Mouse (Mus musculus): ENCODE measurements around the gene Nosip. TPM values are rescaled to one million over a fixed set of nuclear protein-coding genes. Genes with fewer than 3 reads are reported as not detected.
A peak's percentile ranks its signal among the peaks of the same experiment; 100 is the strongest.
"Not testable (repeated sequence)": the region's sequence is repeated elsewhere in the genome, so short reads cannot be mapped to it uniquely, and the experiment has no call there.

Nosip gene
- total and polyA plus RNA-seq, 2 experiments from 2014 or later, result 74.3 to 76.4 TPM

DNA sequence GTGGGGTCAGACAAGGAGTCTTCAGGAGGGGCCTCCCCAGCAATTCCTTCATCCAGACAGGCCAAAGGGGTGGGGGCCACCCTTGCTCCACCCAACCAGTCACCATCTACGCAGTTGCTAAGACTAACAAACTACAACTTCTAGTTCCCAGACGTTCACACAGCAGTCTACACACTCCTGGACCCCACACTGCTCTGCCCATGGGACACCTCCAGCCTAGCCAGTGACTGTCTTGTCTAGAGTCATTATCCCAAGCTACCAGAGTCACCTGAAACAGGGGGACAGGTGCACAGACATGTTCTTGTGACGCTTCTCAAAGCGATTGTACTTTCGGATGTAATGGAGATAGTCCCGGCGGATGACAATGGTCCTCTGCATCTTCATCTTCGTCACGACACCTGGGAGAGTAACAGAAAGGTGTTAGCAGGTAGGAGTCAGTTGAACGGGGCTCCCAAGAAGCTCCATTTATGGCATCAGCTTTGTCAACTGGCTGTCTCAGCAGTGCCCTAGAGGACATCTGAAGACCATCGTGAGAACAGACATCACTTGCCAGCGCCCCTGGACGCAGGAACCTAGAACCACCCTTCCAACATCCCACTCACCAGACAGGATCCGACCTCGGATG lies 60.4 kb downstream of the Nosip start:
- Histone ChIP-seq H3K36me3 (ENCODE audit: insufficient read depth) (peaks cover 73% of the 10 kb centered on the region), H3K4me2 (ENCODE audit: low read depth) (peak overlapping the region; percentile 91), H3K27ac (ENCODE audit: low read depth, low read length) (no peak overlapping the region), H3K4me3 (ENCODE audit: low read depth, low read length) (peak overlapping the region; percentile 86), H3K27me3 (ENCODE audit: insufficient read depth, low read length) (no peaks in the 10 kb centered on the region), H3K9me3 (ENCODE audit: low read length) (no peaks in the 10 kb centered on the region), H3K4me1 (ENCODE audit: insufficient read depth) (peaks cover 11% of the 10 kb centered on the region), H3K9ac (peak overlapping the region; percentile 99)
- ATAC-seq, result no peak
- no peak for DNase-seq
- 86% methylated on average over 15 of the region's 15 CpGs for WGBS
- TF ChIP-seq CTCF (IDR thresholded peaks at IDR 0.05; ENCODE audit: low read depth), result no peak

GRCm38 (mm10) chr7:45123186-45123570 lies 60.9 kb downstream of the Nosip start:
- ATAC-seq (no peak), DNase-seq (no peak)
- Histone ChIP-seq H3K27me3 (ENCODE audit: insufficient read depth, low read length) (no peaks in the 10 kb centered on the region), H3K36me3 (ENCODE audit: insufficient read depth) (peaks cover 68% of the 10 kb centered on the region), H3K9ac (peak overlapping the region; percentile 99), H3K4me1 (ENCODE audit: insufficient read depth) (peaks cover 11% of the 10 kb centered on the region), H3K27ac (ENCODE audit: low read depth, low read length) (peak overlapping the region; percentile 92), H3K4me3 (ENCODE audit: low read depth, low read length) (peak overlapping the region; percentile 86), H3K9me3 (ENCODE audit: low read length) (no peaks in the 10 kb centered on the region), H3K4me2 (ENCODE audit: low read depth) (peak overlapping the region; percentile 91)
- no peak for TF ChIP-seq CTCF (IDR thresholded peaks at IDR 0.05; ENCODE audit: low read depth)
- 22% methylated on average over 12 of the region's 12 CpGs for WGBS

GRCm38 (mm10) chr7:45124224-45125143 lies 62.3 kb downstream of the Nosip start, which contains the start of gene Rps11:
Rps11 (minus strand) TSS chr7:45124439.
- H3K9me3 ChIP-seq (ENCODE audit: low read length), result no peaks in the 10 kb centered on the region
- peak; percentile 100 for DNase-seq
- H3K9ac ChIP-seq, result peak within 1 kb of the TSS; percentile 99
- peaks cover 11% of the 10 kb centered on the region for H3K4me1 ChIP-seq (ENCODE audit: insufficient read depth)
- WGBS, result 2% methylated on average over 59 of the region's 59 CpGs
- H3K27ac ChIP-seq (ENCODE audit: low read depth, low read length), result peak within 1 kb of the TSS; percentile 92
- ATAC-seq, result peak; percentile 85
- H3K27me3 ChIP-seq (ENCODE audit: insufficient read depth, low read length), result no peaks in the 10 kb centered on the region
- H3K4me2 ChIP-seq (ENCODE audit: low read depth), result peak within 1 kb of the TSS; percentile 91
- H3K4me3 ChIP-seq (ENCODE audit: low read depth, low read length), result peak within 1 kb of the TSS; percentile 86
- peaks cover 60% of the 10 kb centered on the region for H3K36me3 ChIP-seq (ENCODE audit: insufficient read depth)
- no peak; the same call in none of the 2 replicates for TF ChIP-seq CTCF (IDR thresholded peaks at IDR 0.05; ENCODE audit: low read depth)

DNA sequence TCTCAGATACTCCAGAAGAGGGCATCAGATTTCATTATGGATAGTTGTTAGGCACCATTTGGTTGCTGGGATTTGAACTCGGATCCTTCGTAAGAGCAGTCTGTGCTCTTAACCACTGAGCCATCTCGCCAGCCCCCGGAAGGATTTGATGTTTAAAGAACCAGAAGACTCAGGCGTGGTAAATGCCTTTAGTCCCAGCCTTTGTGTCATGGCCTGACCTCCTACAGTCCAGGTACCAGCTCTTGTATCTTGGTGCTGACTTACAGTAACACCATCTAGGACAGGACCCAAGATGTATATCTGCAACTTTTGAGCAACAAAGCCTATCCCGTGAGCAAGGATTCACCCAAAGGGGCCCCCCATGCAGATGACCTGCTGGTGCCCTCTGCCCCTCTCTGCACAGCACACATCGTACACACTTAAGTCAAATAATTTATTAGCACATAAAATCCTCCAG lies 62.9 kb downstream of the Nosip start:
- peaks cover 14% of the 10 kb centered on the region for H3K4me1 ChIP-seq (ENCODE audit: insufficient read depth)
- ATAC-seq, result no peak
- no peak for DNase-seq
- H3K36me3 ChIP-seq (ENCODE audit: insufficient read depth), result peaks cover 53% of the 10 kb centered on the region
- TF ChIP-seq CTCF (IDR thresholded peaks at IDR 0.05; ENCODE audit: low read depth), result 0 out of 2 replicates have a peak, but pooled peaks have one; percentile 43
- no peaks in the 10 kb centered on the region for H3K9me3 ChIP-seq (ENCODE audit: low read length)
- H3K27me3 ChIP-seq (ENCODE audit: insufficient read depth, low read length), result no peaks in the 10 kb centered on the region
- H3K9ac ChIP-seq, result no peak overlapping the region
- peak overlapping the region; percentile 92 for H3K27ac ChIP-seq (ENCODE audit: low read depth, low read length)
- WGBS, result 20% methylated on average over 7 of the region's 7 CpGs
- no peak overlapping the region for H3K4me2 ChIP-seq (ENCODE audit: low read depth)
- no peak overlapping the region for H3K4me3 ChIP-seq (ENCODE audit: low read depth, low read length)

DNA sequence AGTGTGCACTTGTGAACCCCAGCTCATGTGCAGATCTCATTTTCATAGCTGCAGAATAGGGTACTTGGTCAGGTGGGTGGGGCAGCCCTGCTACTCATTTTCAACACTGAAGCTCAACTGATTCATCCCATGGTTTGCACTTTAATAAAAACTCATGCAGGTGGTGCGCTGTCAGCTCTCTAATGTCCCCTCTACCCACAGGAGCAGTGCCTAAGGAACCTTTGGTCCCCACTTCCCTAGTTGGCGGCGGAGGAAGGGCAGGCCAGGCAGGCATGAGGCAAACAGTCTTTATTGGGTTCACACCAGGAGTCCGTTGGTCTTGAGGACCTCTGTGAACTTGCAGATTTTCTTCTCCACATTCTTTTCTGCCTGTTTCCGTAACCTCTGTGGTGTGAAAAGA lies 63.4 kb downstream of the Nosip start:
- not testable (repeated sequence) for DNase-seq; H3K9ac ChIP-seq; H3K4me3 ChIP-seq (ENCODE audit: low read depth, low read length); H3K9me3 ChIP-seq (ENCODE audit: low read length); H3K27me3 ChIP-seq (ENCODE audit: insufficient read depth, low read length); H3K4me2 ChIP-seq (ENCODE audit: low read depth); ATAC-seq; H3K27ac ChIP-seq (ENCODE audit: low read depth, low read length)
- 66% methylated on average over 5 of the region's 5 CpGs for WGBS
- peaks cover 14% of the 10 kb centered on the region for H3K4me1 ChIP-seq (ENCODE audit: insufficient read depth)
- peaks cover 48% of the 10 kb centered on the region for H3K36me3 ChIP-seq (ENCODE audit: insufficient read depth)

DNA sequence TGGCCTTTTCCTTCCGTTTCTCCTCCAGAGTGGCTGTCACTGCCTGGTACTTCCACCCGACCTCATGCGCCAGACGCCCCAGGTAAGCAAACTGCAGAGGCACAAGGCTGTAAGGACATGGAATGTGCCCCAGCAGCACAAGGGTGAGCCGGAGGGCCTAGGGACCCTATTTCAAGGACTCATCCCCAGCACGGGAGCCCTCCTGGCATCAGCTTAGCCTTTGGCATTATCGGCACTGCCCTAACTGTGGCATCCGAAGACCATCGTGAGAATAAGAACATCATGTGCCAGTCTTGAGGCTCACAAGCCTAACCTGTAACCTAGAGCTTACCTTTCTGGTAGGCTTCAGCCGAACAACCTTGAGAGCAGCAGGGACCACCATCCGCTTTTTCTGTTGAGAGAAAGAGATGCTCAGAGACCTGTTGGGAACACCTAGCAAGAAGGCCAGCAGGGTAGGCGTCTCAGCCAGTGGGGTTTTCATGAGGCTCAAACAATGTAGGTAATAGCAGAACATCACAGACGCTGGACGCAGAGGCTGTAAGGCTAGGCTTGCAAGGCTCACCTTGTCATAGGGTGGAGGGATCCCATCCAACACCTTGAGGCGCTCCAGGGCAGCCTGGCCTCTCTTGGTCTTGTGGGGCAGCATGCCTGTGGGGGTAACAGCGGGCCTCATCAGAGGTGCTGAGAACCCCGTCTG lies 64.1 kb downstream of the Nosip start:
- Histone ChIP-seq H3K36me3 (ENCODE audit: insufficient read depth) (peaks cover 42% of the 10 kb centered on the region), H3K4me1 (ENCODE audit: insufficient read depth) (peaks cover 14% of the 10 kb centered on the region), H3K27ac (ENCODE audit: low read depth, low read length) (no peak overlapping the region), H3K4me2 (ENCODE audit: low read depth) (no peak overlapping the region), H3K27me3 (ENCODE audit: insufficient read depth, low read length) (no peaks in the 10 kb centered on the region), H3K9ac (no peak overlapping the region), H3K9me3 (ENCODE audit: low read length) (no peaks in the 10 kb centered on the region), H3K4me3 (ENCODE audit: low read depth, low read length) (no peak overlapping the region)
- no peak for TF ChIP-seq CTCF (IDR thresholded peaks at IDR 0.05; ENCODE audit: low read depth)
- ATAC-seq (no peak), DNase-seq (no peak)
- WGBS, result 75% methylated on average over 17 of the region's 17 CpGs
